Mouse (Mus musculus) kidney, adult 2 months (tissue): ENCODE measurements around the gene Tmem116.

Experiments used
- CTCF ChIP-seq: fragments of 200-500 bp; conservative IDR thresholded peaks from 2 replicates; pipeline ENCODE4 v1.5.1; 2011; ENCODE audit warnings: low read depth, mild to moderate bottlenecking, control low read depth, low read length, moderate library complexity, mixed read lengths; ENCODE audit not compliant: insufficient read depth, insufficient read length
- POLR2A ChIP-seq: fragments of 200-500 bp; IDR thresholded peaks from one replicate; pipeline ENCODE4 v1.6.1; 2011; ENCODE audit warnings: low read depth, low read length, control low read depth

- TF ChIP-seq CTCF: no peak
- no peak for TF ChIP-seq POLR2A
These were observed 33.1 kb downstream of the Tmem116 start for GRCm38 (mm10) chr5:121484801-121485200.
